Mouse (Mus musculus): ENCODE results near the gene Camp.
A peak's percentile ranks its signal among the peaks of the same experiment; 100 is the strongest.

- peak; percentile 67 for TF ChIP-seq POLR2A (IDR thresholded peaks at IDR 0.05; ENCODE audit: insufficient read depth, low read depth, low read length)
- peak; percentile 59 for TF ChIP-seq CTCF (IDR thresholded peaks at IDR 0.05; ENCODE audit: insufficient read depth, low read depth, low read length)
Observed at GRCm38 (mm10) chr9:109832391-109833087, 16.9 kb downstream of the Camp start, which contains the start of gene Nme6.

Data from olfactory bulb, adult 2 months (tissue).